Mouse (Mus musculus) heart, postnatal 0 days (tissue): ENCODE data around the gene Ccdc22.

Experiments
- CTCF ChIP-seq: IDR thresholded peaks from 2 replicates; pipeline ENCODE4 v1.5.1; 2016; ENCODE audit warnings: antibody characterized with exemption, control low read depth, low read depth
- EP300 ChIP-seq: IDR thresholded peaks from 2 replicates; pipeline ENCODE4 v1.6.1; 2016; ENCODE audit warnings: antibody characterized with exemption, low read depth

DNA sequence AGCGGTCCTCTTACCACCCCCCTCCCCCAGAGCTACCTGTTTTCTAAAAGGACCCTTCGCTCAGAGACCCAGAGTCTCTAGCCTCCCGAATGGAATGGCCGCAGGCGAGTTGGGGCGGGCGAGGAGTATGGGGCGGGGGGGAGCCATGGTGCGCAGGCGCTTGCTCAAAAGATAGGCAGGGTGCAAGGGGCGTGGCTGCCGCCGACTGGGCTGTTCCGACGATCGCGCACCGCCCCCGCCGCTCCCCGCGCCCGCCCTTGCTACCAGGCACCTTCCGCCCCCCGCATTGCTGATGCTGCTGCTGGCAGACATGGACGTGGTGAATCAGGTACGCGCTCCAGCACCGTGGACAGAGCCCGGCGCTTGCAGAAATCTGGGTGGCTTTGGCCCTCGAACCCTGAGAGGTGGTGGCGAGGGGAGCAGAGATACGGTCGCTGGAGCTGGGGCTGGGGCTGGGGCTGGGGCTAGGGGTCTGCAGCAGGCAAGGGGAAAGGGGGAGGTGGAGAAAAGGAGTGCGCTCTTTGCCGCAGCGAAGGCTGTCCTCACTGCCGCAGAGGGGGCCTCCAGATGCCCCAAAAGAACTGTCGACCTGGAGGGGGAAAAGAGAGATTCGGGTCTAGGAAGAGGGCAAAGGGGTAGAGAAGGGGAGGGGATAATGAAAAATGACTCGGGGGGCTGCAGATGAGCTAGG is 33.2 kb upstream of the Ccdc22 start, which contains the start of gene Syp:
- TF ChIP-seq CTCF, result no peak
- TF ChIP-seq EP300, result no peak
